Mouse (Mus musculus) megakaryocyte, adult 5-6 weeks (primary cell): ENCODE results near the gene Spcs2. TPM values are rescaled to one million over a fixed set of nuclear protein-coding genes. Genes with fewer than 3 reads are reported as not detected.
A peak's percentile ranks its signal among the peaks of the same experiment; 100 is the strongest.

ENCODE experiments used
- ATAC-seq: 2 replicates; pipeline ENCODE4 v1.8.0; 2016; ENCODE audit warnings: mild to moderate bottlenecking, inconsistent platforms; ENCODE audit not compliant: poor library complexity, severe bottlenecking
- total RNA-seq, 2 experiments: library from RNA; stranded (forward) in 1 of 2; stranded (reverse) in 1 of 2; fragments of 153-499, 151-499 nt in 1 of 2; fragments of 221-1000, 200-1000 nt in 1 of 2; gene quantifications; 2 replicates each; pipeline versions ENCODE4 v1.2.3 to v1.2.4; 2015 to 2017

Spcs2 gene
- total RNA-seq (2015): 181 and 205 TPM in 2 replicates
- total RNA-seq (2017): 113 and 137 TPM in 2 replicates

- ATAC-seq: no peak
Observed at GRCm38 (mm10) chr7:99863362-99863761, at the start of gene Spcs2. Spcs2 (minus strand) TSS chr7:99863462.

GRCm38 (mm10) chr7:99911038-99911437 lies 47.8 kb upstream of the Spcs2 start:
- no peak for ATAC-seq

- ATAC-seq: peak; percentile 43; the same call in 1 of the 2 replicates
Observed at GRCm38 (mm10) chr7:99907463-99907862, 44.2 kb upstream of the Spcs2 start.

GRCm38 (mm10) chr7:99906346-99906745 lies 43.1 kb upstream of the Spcs2 start:
- ATAC-seq: no peak

- no peak for ATAC-seq
Observed at GRCm38 (mm10) chr7:99904421-99905005, 41.3 kb upstream of the Spcs2 start.

GRCm38 (mm10) chr7:99902918-99903665 lies 39.8 kb upstream of the Spcs2 start:
- no peak for ATAC-seq

GRCm38 (mm10) chr7:99902208-99902607 lies 38.9 kb upstream of the Spcs2 start:
- ATAC-seq: no peak

- no peak for ATAC-seq
Observed at GRCm38 (mm10) chr7:99896905-99897304, 33.6 kb upstream of the Spcs2 start.

GRCm38 (mm10) chr7:99894478-99894877 lies 31.2 kb upstream of the Spcs2 start:
- ATAC-seq: no peak

- ATAC-seq: no peak
Observed at GRCm38 (mm10) chr7:99893967-99894366, 30.7 kb upstream of the Spcs2 start.

- ATAC-seq: no peak
Observed at GRCm38 (mm10) chr7:99892351-99892750, 29.1 kb upstream of the Spcs2 start.

- ATAC-seq: no peak
Observed at GRCm38 (mm10) chr7:99891471-99891870, 28.2 kb upstream of the Spcs2 start.

- no peak for ATAC-seq
Observed at GRCm38 (mm10) chr7:99890168-99890755, 27.0 kb upstream of the Spcs2 start.

GRCm38 (mm10) chr7:99889175-99889880 lies 26.1 kb upstream of the Spcs2 start:
- peak; percentile 55 for ATAC-seq

- peak; percentile 47 for ATAC-seq
Observed at GRCm38 (mm10) chr7:99887743-99888142, 24.5 kb upstream of the Spcs2 start.

- peak; percentile 64 for ATAC-seq
Observed at GRCm38 (mm10) chr7:99887230-99887735, 24.0 kb upstream of the Spcs2 start.

- ATAC-seq: no peak
Observed at GRCm38 (mm10) chr7:99878254-99878653, 15.0 kb upstream of the Spcs2 start.

GRCm38 (mm10) chr7:99876345-99876744 lies 13.1 kb upstream of the Spcs2 start:
- ATAC-seq: peak; percentile 86

- ATAC-seq: no peak
Observed at GRCm38 (mm10) chr7:99875891-99876290, 12.6 kb upstream of the Spcs2 start.

- no peak for ATAC-seq
Observed at GRCm38 (mm10) chr7:99873965-99874364, 10.7 kb upstream of the Spcs2 start.

- ATAC-seq: peak; percentile 49
Observed at GRCm38 (mm10) chr7:99869296-99869695, 6.0 kb upstream of the Spcs2 start.
